Mouse (Mus musculus): Measurements from ENCODE around the gene Nptn.

DNA sequence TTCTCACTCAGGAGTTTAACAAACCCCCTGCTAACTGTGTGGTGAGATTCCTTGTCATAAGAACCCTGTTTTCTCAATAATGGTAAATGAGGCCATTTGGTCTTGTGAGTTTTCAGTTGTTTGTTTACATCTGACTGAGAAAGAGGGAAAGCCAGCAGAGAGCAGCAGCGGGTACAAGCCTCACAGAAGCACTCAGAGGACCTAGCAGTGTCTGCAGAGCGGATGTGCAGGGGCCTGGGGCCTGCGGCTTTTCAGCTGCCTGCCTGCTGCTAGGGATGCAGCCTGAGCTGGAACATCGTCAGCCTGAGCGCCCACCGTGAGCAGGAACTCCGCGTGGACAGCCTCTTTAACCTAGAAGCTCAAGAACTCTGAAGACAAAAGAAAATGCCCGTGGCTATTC lies 84.2 kb downstream of the Nptn start:
- no peak for TF ChIP-seq ZC3H11A (IDR thresholded peaks at IDR 0.05; ENCODE audit: borderline replicate concordance, low read depth, low read length)
- no peak for TF ChIP-seq CHD2 (IDR thresholded peaks at IDR 0.05; ENCODE audit: low read depth, low read length)
